Mouse (Mus musculus) regulatory T cell (primary cell): ENCODE results near the gene Srp54c.

Source experiments
- in situ Hi-C: fragments of 300-600 bp; cut with MboI, MseI; formaldehyde crosslinking; loops from one replicate; pipeline ENCODE4 v1.15.1; 2025; ENCODE audit warnings: high pct_unique_total_duplicates

Gene Srp54c

GRCm38 (mm10) chr12:55311841-55312240 is 81.9 kb downstream of the Srp54c start:
- in situ Hi-C loops: no loop called here
